Mouse (Mus musculus) lung, adult 2 months (tissue): ENCODE measurements around the gene Usp12.

Experiments
- CTCF ChIP-seq: fragments of 200-500 bp; IDR thresholded peaks from 2 replicates; pipeline ENCODE4 v1.5.1; 2011; ENCODE audit warnings: mild to moderate bottlenecking, low read length, control low read depth; ENCODE audit not compliant: insufficient read depth
- POLR2A ChIP-seq: fragments of 200-500 bp; IDR thresholded peaks from 2 replicates; pipeline ENCODE4 v1.6.1; 2011; ENCODE audit warnings: low read depth, mild to moderate bottlenecking, control low read depth, low read length, borderline replicate concordance; ENCODE audit errors: extremely low read depth

DNA sequence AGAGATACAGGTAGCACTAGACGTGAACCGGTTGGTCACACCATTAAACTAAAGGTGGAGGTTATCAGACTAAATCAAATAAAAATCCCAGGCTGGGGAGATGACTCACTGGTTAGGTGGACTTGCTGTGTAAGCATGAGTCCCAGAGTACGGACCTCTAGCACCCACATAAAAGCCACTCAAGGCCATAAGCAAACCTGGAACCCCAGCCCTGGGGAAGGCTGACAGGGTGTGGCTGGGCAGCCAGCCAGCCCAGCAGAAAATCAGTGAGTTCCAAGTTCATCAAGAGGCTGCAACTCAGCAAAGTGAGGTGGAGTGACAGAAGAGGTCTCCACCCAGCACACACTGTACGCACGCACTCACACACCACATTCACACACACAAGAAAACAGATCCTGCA lies 14.9 kb downstream of the Usp12 start:
- TF ChIP-seq CTCF (no peak), POLR2A (no peak)
